Mouse (Mus musculus) neural tube, embryonic 15.5 days (tissue): ENCODE results near the gene 4933411K16Rik. TPM values are rescaled to one million over a fixed set of nuclear protein-coding genes. Genes with fewer than 3 reads are reported as not detected.

ENCODE experiments used
- ATAC-seq: fragments of 200-750 bp; cut with Nextera tagmentation; 2 replicates; pipeline ENCODE4 v1.8.0; 2017; ENCODE audit warnings: mild to moderate bottlenecking, moderate TSS enrichment, moderate library complexity; ENCODE audit not compliant: low FRiP score
- H3K27ac ChIP-seq: fragments of 300-500 bp; sonication (generic); replicated peaks from 2 replicates; pipeline ENCODE4 v1.5.1; 2015; ENCODE audit warnings: mild to moderate bottlenecking, inconsistent platforms
- H3K27me3 ChIP-seq: fragments of 300-500 bp; sonication (generic); replicated peaks from 2 replicates; pipeline ENCODE4 v1.6.1; 2015; ENCODE audit warnings: inconsistent platforms
- H3K36me3 ChIP-seq: fragments of 300-500 bp; sonication (generic); 2 replicates; pipeline ENCODE4 v1.6.1; 2015; ENCODE audit warnings: inconsistent platforms
- H3K4me1 ChIP-seq: fragments of 300-500 bp; sonication (generic); 2 replicates; pipeline ENCODE4 v1.6.1; 2015; ENCODE audit warnings: inconsistent platforms
- H3K4me2 ChIP-seq: fragments of 300-500 bp; sonication (generic); 2 replicates; pipeline ENCODE4 v1.6.1; 2015; ENCODE audit warnings: inconsistent platforms, mild to moderate bottlenecking, moderate library complexity
- H3K4me3 ChIP-seq: fragments of 300-500 bp; sonication (generic); replicated peaks from 2 replicates; pipeline ENCODE4 v1.5.1; 2015; ENCODE audit warnings: mild to moderate bottlenecking, inconsistent platforms
- H3K9ac ChIP-seq: fragments of 300-500 bp; sonication (generic); replicated peaks from 2 replicates; pipeline ENCODE4 v1.6.1; 2015; ENCODE audit warnings: mild to moderate bottlenecking, inconsistent platforms
- H3K9me3 ChIP-seq: fragments of 300-500 bp; sonication (generic); replicated peaks from 2 replicates; pipeline ENCODE4 v1.6.1; 2016; ENCODE audit warnings: inconsistent platforms
- WGBS: fragments of 180-500 bp; shearing (Covaris S2); methylation state at CpG from one replicate; pipeline ENCODE4 v1.1.7; 2015; ENCODE audit warnings: mixed read lengths; 5-methylcytosine and 5-hydroxymethylcytosine counted together
- polyA plus RNA-seq: library from polyadenylated mRNA; unstranded; fragments of >200 nt; fragmentation: Nextera tagmentation; extraction: Ambion mirVana; gene quantifications from 2 replicates; pipeline ENCODE4 v1.2.1, GENCODE M21; 2015

4933411K16Rik gene
- polyA plus RNA-seq, 1 experiment from 2014 or later: not detected

GRCm38 (mm10) chr19:42061443-42061842 lies 9.4 kb downstream of the 4933411K16Rik start:
- ATAC-seq: no peak
- Histone ChIP-seq H3K9ac (no peak overlapping the region), H3K27me3 (no peaks in the 10 kb centered on the region), H3K4me1 (no peaks in the 10 kb centered on the region), H3K27ac (no peak overlapping the region), H3K4me2 (no peak overlapping the region), H3K4me3 (no peak overlapping the region), H3K9me3 (no peaks in the 10 kb centered on the region), H3K36me3 (no peaks in the 10 kb centered on the region)
- WGBS: 96% methylated on average over 7 of the region's 7 CpGs

- H3K27ac ChIP-seq: no peak overlapping the region
- 88% methylated on average over 11 of the region's 11 CpGs for WGBS
- H3K4me1 ChIP-seq: no peaks in the 10 kb centered on the region
- H3K4me2 ChIP-seq: no peak overlapping the region
- H3K9me3 ChIP-seq: no peaks in the 10 kb centered on the region
- H3K9ac ChIP-seq: no peak overlapping the region
- H3K4me3 ChIP-seq: no peak overlapping the region
- no peak for ATAC-seq
- H3K36me3 ChIP-seq: peaks cover 6% of the 10 kb centered on the region; the same call in 1 of the 2 replicates
- H3K27me3 ChIP-seq: no peaks in the 10 kb centered on the region
These were observed 16.6 kb downstream of the 4933411K16Rik start for GRCm38 (mm10) chr19:42068441-42069240.

- Histone ChIP-seq H3K9me3 (no peaks in the 10 kb centered on the region), H3K27ac (no peak overlapping the region), H3K36me3 (peaks cover 10% of the 10 kb centered on the region; the same call in 1 of the 2 replicates), H3K4me3 (no peak overlapping the region), H3K9ac (no peak overlapping the region), H3K4me1 (no peaks in the 10 kb centered on the region), H3K4me2 (no peak overlapping the region), H3K27me3 (no peaks in the 10 kb centered on the region)
- no peak for ATAC-seq
- 69% methylated on average over 6 of the region's 6 CpGs for WGBS
These were observed 17.1 kb downstream of the 4933411K16Rik start for GRCm38 (mm10) chr19:42069241-42069525.

- no peak for ATAC-seq
- no peaks in the 10 kb centered on the region for H3K9me3 ChIP-seq
- no peaks in the 10 kb centered on the region for H3K4me1 ChIP-seq
- H3K27me3 ChIP-seq: no peaks in the 10 kb centered on the region
- no peak overlapping the region for H3K4me3 ChIP-seq
- no peak overlapping the region for H3K27ac ChIP-seq
- WGBS: 85% methylated on average over 7 of the region's 7 CpGs
- no peak overlapping the region for H3K4me2 ChIP-seq
- H3K36me3 ChIP-seq: peaks cover 31% of the 10 kb centered on the region
- no peak overlapping the region for H3K9ac ChIP-seq
These were observed 19.2 kb downstream of the 4933411K16Rik start for GRCm38 (mm10) chr19:42071221-42071620.

GRCm38 (mm10) chr19:42071886-42072608 lies 20.0 kb downstream of the 4933411K16Rik start:
- Histone ChIP-seq H3K9me3 (no peaks in the 10 kb centered on the region), H3K9ac (no peak overlapping the region), H3K4me2 (no peak overlapping the region), H3K4me3 (no peak overlapping the region), H3K27ac (no peak overlapping the region), H3K36me3 (peaks cover 37% of the 10 kb centered on the region), H3K27me3 (no peaks in the 10 kb centered on the region), H3K4me1 (no peaks in the 10 kb centered on the region)
- ATAC-seq: no peak
- WGBS: 85% methylated on average over 15 of the region's 15 CpGs

GRCm38 (mm10) chr19:42072802-42073201 lies 20.8 kb downstream of the 4933411K16Rik start:
- Histone ChIP-seq H3K9me3 (no peaks in the 10 kb centered on the region), H3K4me1 (no peaks in the 10 kb centered on the region)

GRCm38 (mm10) chr19:42075051-42075450 lies 23.0 kb downstream of the 4933411K16Rik start:
- no peak overlapping the region for H3K9ac ChIP-seq
- no peaks in the 10 kb centered on the region for H3K9me3 ChIP-seq
- H3K27me3 ChIP-seq: no peaks in the 10 kb centered on the region
- peaks cover 48% of the 10 kb centered on the region for H3K36me3 ChIP-seq
- no peak overlapping the region for H3K4me3 ChIP-seq
- 83% methylated on average over 2 of the region's 2 CpGs for WGBS
- no peak for ATAC-seq
- H3K4me2 ChIP-seq: no peak overlapping the region
- no peaks in the 10 kb centered on the region for H3K4me1 ChIP-seq
- no peak overlapping the region for H3K27ac ChIP-seq

More at GRCm38 (mm10) chr19:42072802-42073201, 20.8 kb downstream of the 4933411K16Rik start:
- H3K4me3 ChIP-seq: no peak overlapping the region
- ATAC-seq: no peak
- H3K9ac ChIP-seq: no peak overlapping the region
- H3K27ac ChIP-seq: no peak overlapping the region
- H3K36me3 ChIP-seq: peaks cover 41% of the 10 kb centered on the region
- H3K4me2 ChIP-seq: no peak overlapping the region
- no peaks in the 10 kb centered on the region for H3K27me3 ChIP-seq
- 84% methylated on average over 7 of the region's 7 CpGs for WGBS

GRCm38 (mm10) chr19:42075992-42076391 lies 23.9 kb downstream of the 4933411K16Rik start:
- H3K9ac ChIP-seq: no peak overlapping the region
- no peaks in the 10 kb centered on the region for H3K4me1 ChIP-seq
- WGBS: 88% methylated on average over 16 of the region's 16 CpGs
- no peak overlapping the region for H3K4me2 ChIP-seq
- H3K27ac ChIP-seq: no peak overlapping the region
- H3K27me3 ChIP-seq: no peaks in the 10 kb centered on the region
- ATAC-seq: no peak
- no peak overlapping the region for H3K4me3 ChIP-seq
- H3K36me3 ChIP-seq: peaks cover 48% of the 10 kb centered on the region
- H3K9me3 ChIP-seq: no peaks in the 10 kb centered on the region

- no peak for ATAC-seq
- Histone ChIP-seq H3K4me3 (no peak overlapping the region), H3K36me3 (peaks cover 43% of the 10 kb centered on the region), H3K27me3 (no peaks in the 10 kb centered on the region), H3K9me3 (no peaks in the 10 kb centered on the region), H3K9ac (no peak overlapping the region), H3K27ac (no peak overlapping the region), H3K4me1 (no peaks in the 10 kb centered on the region), H3K4me2 (no peak overlapping the region)
- WGBS: 96% methylated on average over 8 of the region's 8 CpGs
These were observed 26.5 kb downstream of the 4933411K16Rik start for GRCm38 (mm10) chr19:42078566-42078965.

GRCm38 (mm10) chr19:42079006-42079405 lies 27.0 kb downstream of the 4933411K16Rik start:
- H3K9me3 ChIP-seq: no peaks in the 10 kb centered on the region
- no peak for ATAC-seq
- no peaks in the 10 kb centered on the region for H3K4me1 ChIP-seq
- peaks cover 40% of the 10 kb centered on the region for H3K36me3 ChIP-seq
- no peak overlapping the region for H3K27ac ChIP-seq
- 94% methylated on average over 12 of the region's 12 CpGs for WGBS
- H3K9ac ChIP-seq: no peak overlapping the region
- H3K4me2 ChIP-seq: no peak overlapping the region
- H3K27me3 ChIP-seq: no peaks in the 10 kb centered on the region
- no peak overlapping the region for H3K4me3 ChIP-seq

GRCm38 (mm10) chr19:42079950-42080349 lies 27.9 kb downstream of the 4933411K16Rik start:
- no peaks in the 10 kb centered on the region for H3K9me3 ChIP-seq
- no peak overlapping the region for H3K4me3 ChIP-seq
- no peak for ATAC-seq
- no peak overlapping the region for H3K9ac ChIP-seq
- no peaks in the 10 kb centered on the region for H3K27me3 ChIP-seq
- H3K36me3 ChIP-seq: peaks cover 30% of the 10 kb centered on the region
- 84% methylated on average over 5 of the region's 5 CpGs for WGBS
- no peak overlapping the region for H3K27ac ChIP-seq
- H3K4me1 ChIP-seq: 0 out of 2 replicates have a peak, but pooled peaks cover 2% of the 10 kb centered on the region
- H3K4me2 ChIP-seq: no peak overlapping the region

GRCm38 (mm10) chr19:42080469-42080868 lies 28.4 kb downstream of the 4933411K16Rik start:
- H3K4me1 ChIP-seq: peaks cover 4% of the 10 kb centered on the region; the same call in 1 of the 2 replicates
- H3K9ac ChIP-seq: no peak overlapping the region
- H3K4me2 ChIP-seq: no peak overlapping the region
- no peak overlapping the region for H3K4me3 ChIP-seq
- no peaks in the 10 kb centered on the region for H3K27me3 ChIP-seq
- peaks cover 25% of the 10 kb centered on the region for H3K36me3 ChIP-seq
- H3K9me3 ChIP-seq: no peaks in the 10 kb centered on the region
- H3K27ac ChIP-seq: no peak overlapping the region
- ATAC-seq: no peak
- WGBS: 64% methylated on average over 11 of the region's 11 CpGs
